Mouse (Mus musculus) cortical plate, adult 2 months (tissue): ENCODE measurements around the gene Scai. TPM values are rescaled to one million over a fixed set of nuclear protein-coding genes. Genes with fewer than 3 reads are reported as not detected.
A peak's percentile ranks its signal among the peaks of the same experiment; 100 is the strongest.

Experiments
- H3K27ac ChIP-seq: fragments of 200-500 bp; 2 replicates; pipeline ENCODE4 v1.5.1; 2012; ENCODE audit warnings: low read length, control low read depth, inconsistent platforms; ENCODE audit not compliant: insufficient read depth
- H3K4me1 ChIP-seq: fragments of 200-500 bp; 2 replicates; pipeline ENCODE4 v1.6.1; 2011; ENCODE audit warnings: low read length; ENCODE audit not compliant: control insufficient read depth, insufficient read depth
- H3K4me3 ChIP-seq: fragments of 200-500 bp; 2 replicates; pipeline ENCODE4 v1.5.1; 2011; ENCODE audit warnings: mild to moderate bottlenecking, low read length, control low read depth; ENCODE audit not compliant: insufficient read depth
- CTCF ChIP-seq: fragments of 200-500 bp; IDR thresholded peaks from 2 replicates; pipeline ENCODE4 v1.5.1; 2011; ENCODE audit warnings: mild to moderate bottlenecking, control low read depth, low read length; ENCODE audit not compliant: insufficient read depth; ENCODE audit errors: extremely low read depth
- POLR2A ChIP-seq: fragments of 200-500 bp; IDR thresholded peaks from 2 replicates; pipeline ENCODE4 v1.6.1; 2011; ENCODE audit warnings: mild to moderate bottlenecking, low read length, control low read depth; ENCODE audit not compliant: insufficient read depth; ENCODE audit errors: extremely low read depth
- polyA plus RNA-seq: library from polyadenylated mRNA; depleted of rRNA; stranded (reverse); fragments of >200 nt; gene quantifications from 2 replicates; pipeline ENCODE4 v1.2.3, GENCODE M21; 2012

The Scai gene
- polyA plus RNA-seq, 1 experiment: 12.2 TPM

DNA sequence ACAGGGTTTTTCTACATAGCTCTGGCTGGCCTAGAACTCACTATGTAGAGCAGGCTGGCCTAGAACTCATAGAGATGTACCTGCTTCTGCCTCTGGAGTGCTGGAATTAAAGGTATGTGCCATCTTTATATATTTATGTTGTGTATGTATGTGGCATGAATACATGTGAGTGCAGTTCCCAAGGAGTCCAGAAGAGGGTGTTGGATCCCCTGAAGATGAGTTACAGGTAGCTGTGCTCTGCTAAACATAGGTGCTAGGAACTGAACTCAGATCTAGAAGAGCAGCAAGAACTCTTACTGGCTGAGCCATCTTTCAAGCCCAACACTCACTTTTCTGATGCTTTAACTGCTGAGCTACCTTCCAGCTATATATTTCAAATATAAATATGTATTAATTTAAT, 92.5 kb downstream of the Scai start:
- no peak overlapping the region for H3K4me3 ChIP-seq
- H3K4me1 ChIP-seq: no peaks in the 10 kb centered on the region; the same call in 1 of the 2 replicates
- TF ChIP-seq POLR2A (no peak), CTCF (no peak)
- no peak overlapping the region for H3K27ac ChIP-seq

- TF ChIP-seq CTCF: no peak
- TF ChIP-seq POLR2A: no peak
- H3K4me1 ChIP-seq: no peaks in the 10 kb centered on the region
- no peak overlapping the region for H3K4me3 ChIP-seq
- H3K27ac ChIP-seq: no peak overlapping the region
Measured at GRCm38 (mm10) chr2:39091966-39092365, 98.6 kb downstream of the Scai start.

- TF ChIP-seq CTCF (no peak), POLR2A (no peak)
- Histone ChIP-seq H3K27ac (no peak overlapping the region), H3K4me1 (no peaks in the 10 kb centered on the region), H3K4me3 (no peak overlapping the region)
Measured at GRCm38 (mm10) chr2:39082706-39083105, 107.8 kb downstream of the Scai start.

DNA sequence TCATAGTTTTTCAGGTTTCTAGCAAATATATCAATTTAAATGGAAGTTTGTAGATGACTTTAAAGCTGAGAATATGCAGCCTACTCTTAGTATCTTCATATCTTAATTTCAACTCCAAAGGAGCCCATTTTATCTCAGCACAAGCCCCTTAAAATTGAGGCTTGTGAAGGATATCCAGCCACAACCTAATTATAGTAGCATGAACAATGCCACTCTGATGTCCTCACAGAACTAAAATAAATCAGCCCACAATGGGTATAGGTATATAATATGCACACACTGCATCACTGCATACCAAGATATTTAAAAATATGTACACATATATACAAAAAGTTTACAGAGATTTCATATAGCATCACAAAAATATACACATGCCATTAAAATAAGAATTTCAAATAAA, 119.9 kb downstream of the Scai start:
- H3K27ac ChIP-seq: no peak overlapping the region
- no peak overlapping the region for H3K4me3 ChIP-seq
- TF ChIP-seq POLR2A (no peak), CTCF (no peak)
- H3K4me1 ChIP-seq: no peaks in the 10 kb centered on the region

GRCm38 (mm10) chr2:39069096-39069495, 121.4 kb downstream of the Scai start:
- TF ChIP-seq POLR2A: no peak
- no peak for TF ChIP-seq CTCF
- no peaks in the 10 kb centered on the region for H3K4me1 ChIP-seq
- no peak overlapping the region for H3K4me3 ChIP-seq
- H3K27ac ChIP-seq: no peak overlapping the region

DNA sequence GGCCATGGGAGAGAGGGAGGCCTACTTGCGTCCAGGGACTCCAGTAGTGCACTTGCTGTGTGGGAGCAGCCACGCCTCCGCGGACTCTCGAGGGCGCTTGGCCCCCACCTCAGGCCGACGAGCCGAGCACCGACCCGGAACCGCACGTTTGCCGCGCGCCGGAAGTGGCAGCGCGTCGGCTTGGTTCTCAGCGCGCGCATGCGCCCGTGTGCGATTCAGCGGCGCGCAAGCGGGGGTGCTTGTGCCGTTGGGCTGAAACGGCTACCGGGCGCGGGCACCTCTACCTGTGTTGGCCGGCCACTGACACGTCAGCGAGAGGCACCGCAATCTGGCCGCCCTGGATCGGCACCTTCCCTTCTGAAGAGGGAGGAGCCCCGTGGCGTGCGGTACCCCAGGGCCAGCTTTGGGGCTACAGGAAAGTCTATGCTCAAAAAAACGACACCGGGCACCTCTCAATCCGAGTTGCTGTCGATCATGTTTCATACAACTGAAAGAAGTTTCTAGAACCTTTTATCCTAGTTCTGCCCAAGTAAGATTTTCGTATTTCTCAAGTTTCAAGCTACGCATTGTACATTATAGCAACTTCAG, 125.0 kb downstream of the Scai start, which contains the start of gene Golga1:
TSS of gene Golga1 (minus strand) at position 142 of the 588 bp plus-strand sequence.
- Histone ChIP-seq H3K4me1 (no peaks in the 10 kb centered on the region), H3K27ac (peak within 1 kb of the TSS; percentile 91), H3K4me3 (peak within 1 kb of the TSS; percentile 92)
- TF ChIP-seq CTCF (no peak), POLR2A (peak; percentile 74; the same call in 1 of the 2 replicates)

- Histone ChIP-seq H3K27ac (peak overlapping the region; percentile 61), H3K4me3 (peak overlapping the region; percentile 92), H3K4me1 (no peaks in the 10 kb centered on the region)
- TF ChIP-seq CTCF: no peak
- no peak for TF ChIP-seq POLR2A
Measured at GRCm38 (mm10) chr2:39064687-39065399, 125.7 kb downstream of the Scai start.

DNA sequence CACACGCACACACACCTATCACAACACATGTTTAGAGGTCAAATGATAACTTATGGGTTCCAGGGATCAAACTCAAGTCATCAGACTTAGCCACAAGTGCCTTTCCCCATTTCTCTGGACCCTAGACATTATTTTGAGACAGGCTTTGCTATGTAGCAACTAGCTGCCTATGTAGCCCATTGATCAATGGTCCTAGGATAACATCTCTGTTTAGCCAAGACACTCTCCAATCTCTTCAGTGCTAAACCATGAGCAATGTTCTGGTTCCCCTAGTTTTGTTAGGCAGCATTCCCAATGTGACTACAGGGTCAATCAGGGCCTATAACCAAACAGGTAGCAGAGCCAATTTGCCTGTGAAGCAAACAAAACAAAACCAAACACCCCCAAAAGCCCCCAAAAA, 142.0 kb downstream of the Scai start:
- TF ChIP-seq POLR2A (no peak), CTCF (no peak)
- Histone ChIP-seq H3K4me3 (no peak overlapping the region), H3K4me1 (no peaks in the 10 kb centered on the region), H3K27ac (no peak overlapping the region)

DNA sequence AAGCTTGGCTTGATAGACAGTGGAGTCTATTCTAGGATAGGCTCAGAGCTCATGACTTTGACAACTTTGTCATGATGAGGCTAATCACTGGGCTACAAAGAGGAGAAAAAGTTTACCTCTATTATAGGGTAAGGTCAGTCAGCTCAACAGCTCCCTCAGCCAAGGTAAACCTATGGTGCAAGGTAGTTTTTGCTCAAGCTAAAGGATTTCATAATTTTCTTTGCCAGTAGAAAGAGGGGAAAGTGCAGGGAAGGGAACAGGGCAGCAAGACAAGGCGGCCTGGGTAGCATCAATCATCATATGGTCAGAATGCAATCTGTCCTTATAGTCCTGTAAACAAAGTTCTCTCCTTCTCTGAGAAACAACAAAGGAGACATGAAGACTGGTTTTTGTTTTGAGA, 150.3 kb downstream of the Scai start:
- no peak for TF ChIP-seq CTCF
- Histone ChIP-seq H3K4me1 (no peaks in the 10 kb centered on the region), H3K4me3 (no peak overlapping the region), H3K27ac (no peak overlapping the region)

DNA sequence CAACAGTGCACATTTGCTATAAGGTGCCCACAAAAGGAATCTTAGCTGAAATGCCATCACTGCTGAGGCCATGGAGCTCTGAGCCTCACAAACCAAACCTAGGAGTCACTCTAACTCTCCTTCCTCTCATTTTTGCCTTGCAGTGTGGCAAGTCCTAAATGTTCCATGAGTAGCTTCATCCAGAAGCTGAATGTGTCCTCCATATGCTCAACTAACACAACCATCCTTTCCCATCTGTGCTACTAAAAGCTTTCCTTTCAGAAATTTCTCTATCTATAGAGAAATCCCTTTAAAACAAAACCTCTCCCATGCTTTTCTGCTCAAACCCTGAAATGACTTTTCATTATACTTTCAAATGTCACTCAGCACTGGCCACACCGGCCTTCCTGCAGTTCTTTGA, 158.9 kb downstream of the Scai start:
- no peaks in the 10 kb centered on the region; the same call in 1 of the 2 replicates for H3K4me1 ChIP-seq
- no peak overlapping the region; the same call in 1 of the 2 replicates for H3K27ac ChIP-seq
- no peak overlapping the region for H3K4me3 ChIP-seq
- TF ChIP-seq POLR2A (no peak), CTCF (no peak)
